Mouse (Mus musculus): ENCODE measurements around the gene 0610040J01Rik. TPM values are rescaled to one million over a fixed set of nuclear protein-coding genes. Genes with fewer than 3 reads are reported as not detected.

Gene 0610040J01Rik
- polyA plus RNA-seq (2014; fragmentation: Nextera tagmentation; extraction: Ambion mirVana): 2.8 and 3.3 TPM in 2 replicates

- Histone ChIP-seq H3K27me3 (replicated peaks; ENCODE audit: control insufficient read depth, insufficient read depth, low read length) (peaks cover 10% of the 10 kb centered on the region; the same call in 1 of the 2 replicates), H3K4me1 (ENCODE audit: control insufficient read depth, insufficient read depth, low read length) (no peaks in the 10 kb centered on the region), H3K36me3 (ENCODE audit: control insufficient read depth, insufficient read depth, low read length) (no peaks in the 10 kb centered on the region), H3K9ac (ENCODE audit: low read length) (peak within 1 kb of the TSS; percentile 58), H3K9me3 (replicated peaks; ENCODE audit: control insufficient read depth, low read length) (no peaks in the 10 kb centered on the region), H3K4me3 (ENCODE audit: low read depth, low read length) (peak within 1 kb of the TSS; percentile 50), H3K4me2 (ENCODE audit: low read length) (peak within 1 kb of the TSS; percentile 95), H3K27ac (ENCODE audit: low read depth, low read length) (no peak within 1 kb of the TSS)
- 3% methylated on average over 42 of the region's 42 CpGs for WGBS
- ATAC-seq (peak; percentile 92), DNase-seq (ENCODE audit: low spot score) (peak; percentile 84)
Observed at GRCm38 (mm10) chr5:63811819-63812508, at the start of gene 0610040J01Rik. TSS of gene 0610040J01Rik (plus strand) at chr5:63812363.

- H3K4me1 ChIP-seq (ENCODE audit: control insufficient read depth, insufficient read depth, low read length): no peaks in the 10 kb centered on the region; the same call in 1 of the 2 replicates
- H3K27me3 ChIP-seq (replicated peaks; ENCODE audit: control insufficient read depth, insufficient read depth, low read length): no peaks in the 10 kb centered on the region
- no peak overlapping the region for H3K27ac ChIP-seq (ENCODE audit: low read depth, low read length)
- peak; percentile 70 for DNase-seq (ENCODE audit: low spot score)
- H3K36me3 ChIP-seq (ENCODE audit: control insufficient read depth, insufficient read depth, low read length): no peaks in the 10 kb centered on the region
- peak; percentile 62 for ATAC-seq
- H3K9me3 ChIP-seq (replicated peaks; ENCODE audit: control insufficient read depth, low read length): no peaks in the 10 kb centered on the region
- WGBS: 63% methylated on average over 4 of the region's 4 CpGs
- no peak overlapping the region for H3K9ac ChIP-seq (ENCODE audit: low read length)
- no peak overlapping the region for H3K4me2 ChIP-seq (ENCODE audit: low read length)
- H3K4me3 ChIP-seq (ENCODE audit: low read depth, low read length): no peak overlapping the region
Observed at GRCm38 (mm10) chr5:63765886-63766285, 46.3 kb upstream of the 0610040J01Rik start.

- no peaks in the 10 kb centered on the region for H3K9me3 ChIP-seq (replicated peaks; ENCODE audit: control insufficient read depth, low read length)
- peak overlapping the region; percentile 37; the same call in 1 of the 2 replicates for H3K4me2 ChIP-seq (ENCODE audit: low read length)
- ATAC-seq: peak; percentile 45; the same call in 1 of the 2 replicates
Observed at GRCm38 (mm10) chr5:63766715-63767114, 45.4 kb upstream of the 0610040J01Rik start.

GRCm38 (mm10) chr5:63767464-63767863 is 44.7 kb upstream of the 0610040J01Rik start:
- 21% methylated on average over 8 of the region's 8 CpGs for WGBS
- peak overlapping the region; percentile 53; the same call in 1 of the 2 replicates for H3K27ac ChIP-seq (ENCODE audit: low read depth, low read length)
- peak overlapping the region; percentile 36; the same call in 1 of the 2 replicates for H3K9ac ChIP-seq (ENCODE audit: low read length)

More at GRCm38 (mm10) chr5:63766715-63767114, 45.4 kb upstream of the 0610040J01Rik start:
- H3K36me3 ChIP-seq (ENCODE audit: control insufficient read depth, insufficient read depth, low read length): no peaks in the 10 kb centered on the region
- no peak overlapping the region for H3K4me3 ChIP-seq (ENCODE audit: low read depth, low read length)
- H3K9ac ChIP-seq (ENCODE audit: low read length): no peak overlapping the region
- H3K4me1 ChIP-seq (ENCODE audit: control insufficient read depth, insufficient read depth, low read length): no peaks in the 10 kb centered on the region; the same call in 1 of the 2 replicates
- peak; percentile 91 for DNase-seq (ENCODE audit: low spot score)
- no peaks in the 10 kb centered on the region for H3K27me3 ChIP-seq (replicated peaks; ENCODE audit: control insufficient read depth, insufficient read depth, low read length)
- WGBS: 41% methylated on average over 6 of the region's 6 CpGs
- H3K27ac ChIP-seq (ENCODE audit: low read depth, low read length): no peak overlapping the region

GRCm38 (mm10) chr5:63768220-63768619 is 43.9 kb upstream of the 0610040J01Rik start:
- ATAC-seq (0 out of 2 replicates have a peak, but pooled peaks have one; percentile 4), DNase-seq (ENCODE audit: low spot score) (no peak)
- H3K4me1 ChIP-seq (ENCODE audit: control insufficient read depth, insufficient read depth, low read length): no peaks in the 10 kb centered on the region; the same call in 1 of the 2 replicates
- 86% methylated on average over 4 of the region's 4 CpGs for WGBS
- no peaks in the 10 kb centered on the region for H3K36me3 ChIP-seq (ENCODE audit: control insufficient read depth, insufficient read depth, low read length)
- no peaks in the 10 kb centered on the region for H3K9me3 ChIP-seq (replicated peaks; ENCODE audit: control insufficient read depth, low read length)
- H3K27me3 ChIP-seq (replicated peaks; ENCODE audit: control insufficient read depth, insufficient read depth, low read length): no peaks in the 10 kb centered on the region
- peak overlapping the region; percentile 37 for H3K4me2 ChIP-seq (ENCODE audit: low read length)
- 0 out of 2 replicates have a peak overlapping the region, but pooled peaks have one; percentile 36 for H3K9ac ChIP-seq (ENCODE audit: low read length)
- no peak overlapping the region for H3K4me3 ChIP-seq (ENCODE audit: low read depth, low read length)
- no peak overlapping the region for H3K27ac ChIP-seq (ENCODE audit: low read depth, low read length)

More at GRCm38 (mm10) chr5:63767464-63767863, 44.7 kb upstream of the 0610040J01Rik start:
- peak; percentile 72 for DNase-seq (ENCODE audit: low spot score)
- ATAC-seq: peak; percentile 78
- H3K4me3 ChIP-seq (ENCODE audit: low read depth, low read length): no peak overlapping the region
- H3K36me3 ChIP-seq (ENCODE audit: control insufficient read depth, insufficient read depth, low read length): no peaks in the 10 kb centered on the region
- no peaks in the 10 kb centered on the region for H3K27me3 ChIP-seq (replicated peaks; ENCODE audit: control insufficient read depth, insufficient read depth, low read length)
- no peaks in the 10 kb centered on the region; the same call in 1 of the 2 replicates for H3K4me1 ChIP-seq (ENCODE audit: control insufficient read depth, insufficient read depth, low read length)
- peak overlapping the region; percentile 37 for H3K4me2 ChIP-seq (ENCODE audit: low read length)
- H3K9me3 ChIP-seq (replicated peaks; ENCODE audit: control insufficient read depth, low read length): no peaks in the 10 kb centered on the region

GRCm38 (mm10) chr5:63772971-63773370 is 39.2 kb upstream of the 0610040J01Rik start:
- no peak overlapping the region for H3K4me3 ChIP-seq (ENCODE audit: low read depth, low read length)
- DNase-seq (ENCODE audit: low spot score) (peak; percentile 38), ATAC-seq (peak; percentile 23; the same call in 1 of the 2 replicates)
- H3K4me2 ChIP-seq (ENCODE audit: low read length): no peak overlapping the region
- H3K27ac ChIP-seq (ENCODE audit: low read depth, low read length): no peak overlapping the region
- no peaks in the 10 kb centered on the region; the same call in 1 of the 2 replicates for H3K4me1 ChIP-seq (ENCODE audit: control insufficient read depth, insufficient read depth, low read length)
- no peaks in the 10 kb centered on the region for H3K36me3 ChIP-seq (ENCODE audit: control insufficient read depth, insufficient read depth, low read length)
- no peaks in the 10 kb centered on the region for H3K27me3 ChIP-seq (replicated peaks; ENCODE audit: control insufficient read depth, insufficient read depth, low read length)
- H3K9me3 ChIP-seq (replicated peaks; ENCODE audit: control insufficient read depth, low read length): no peaks in the 10 kb centered on the region
- H3K9ac ChIP-seq (ENCODE audit: low read length): no peak overlapping the region
- 54% methylated on average over 2 of the region's 2 CpGs for WGBS

- no peak overlapping the region for H3K4me2 ChIP-seq (ENCODE audit: low read length)
- H3K4me1 ChIP-seq (ENCODE audit: control insufficient read depth, insufficient read depth, low read length): no peaks in the 10 kb centered on the region
- H3K4me3 ChIP-seq (ENCODE audit: low read depth, low read length): no peak overlapping the region
- WGBS: 26% methylated on average over 1 of the region's 1 CpGs
- no peaks in the 10 kb centered on the region for H3K36me3 ChIP-seq (ENCODE audit: control insufficient read depth, insufficient read depth, low read length)
- no peaks in the 10 kb centered on the region for H3K9me3 ChIP-seq (replicated peaks; ENCODE audit: control insufficient read depth, low read length)
- H3K27me3 ChIP-seq (replicated peaks; ENCODE audit: control insufficient read depth, insufficient read depth, low read length): no peaks in the 10 kb centered on the region
- H3K9ac ChIP-seq (ENCODE audit: low read length): no peak overlapping the region
- ATAC-seq: no peak
- DNase-seq (ENCODE audit: low spot score): no peak
- H3K27ac ChIP-seq (ENCODE audit: low read depth, low read length): no peak overlapping the region
Observed at GRCm38 (mm10) chr5:63773603-63774002, 38.6 kb upstream of the 0610040J01Rik start.

- no peak overlapping the region for H3K27ac ChIP-seq (ENCODE audit: low read depth, low read length)
- H3K27me3 ChIP-seq (replicated peaks; ENCODE audit: control insufficient read depth, insufficient read depth, low read length): no peaks in the 10 kb centered on the region
- DNase-seq (ENCODE audit: low spot score) (no peak), ATAC-seq (no peak)
- H3K4me1 ChIP-seq (ENCODE audit: control insufficient read depth, insufficient read depth, low read length): no peaks in the 10 kb centered on the region
- H3K9me3 ChIP-seq (replicated peaks; ENCODE audit: control insufficient read depth, low read length): no peaks in the 10 kb centered on the region
- H3K9ac ChIP-seq (ENCODE audit: low read length): no peak overlapping the region
- H3K36me3 ChIP-seq (ENCODE audit: control insufficient read depth, insufficient read depth, low read length): no peaks in the 10 kb centered on the region
- no peak overlapping the region for H3K4me3 ChIP-seq (ENCODE audit: low read depth, low read length)
- H3K4me2 ChIP-seq (ENCODE audit: low read length): no peak overlapping the region
- WGBS: 91% methylated on average over 10 of the region's 10 CpGs
Observed at GRCm38 (mm10) chr5:63788156-63788826, 23.9 kb upstream of the 0610040J01Rik start.

All from forebrain, embryonic 14.5 days (tissue).